Mouse (Mus musculus): ENCODE results near the gene Mrps18b. TPM values are rescaled to one million over a fixed set of nuclear protein-coding genes. Genes with fewer than 3 reads are reported as not detected.

Mrps18b gene
- polyA plus RNA-seq, 1 experiment from 2014 or later: 53.6 TPM

GRCm38 (mm10) chr17:35917143-35917462 is 914 bp upstream of the Mrps18b start:
- Histone ChIP-seq H3K36me3 (peaks cover 21% of the 10 kb centered on the region), H3K4me3 (peak overlapping the region; percentile 78), H3K27me3 (no peaks in the 10 kb centered on the region), H3K4me2 (replicated peaks) (peak overlapping the region; percentile 71), H3K9me3 (no peaks in the 10 kb centered on the region), H3K9ac (replicated peaks) (peak overlapping the region; percentile 99), H3K4me1 (peaks cover 29% of the 10 kb centered on the region), H3K27ac (replicated peaks) (peak overlapping the region; percentile 99)
- ATAC-seq (ENCODE audit: low FRiP score, low read depth): no peak
- WGBS: under 1% methylated on average over 8 of the region's 8 CpGs

- 4% methylated on average over 28 of the region's 28 CpGs for WGBS
- Histone ChIP-seq H3K9ac (replicated peaks) (peak overlapping the region; percentile 63), H3K9me3 (no peaks in the 10 kb centered on the region), H3K4me2 (replicated peaks) (peak overlapping the region; percentile 71), H3K27me3 (no peaks in the 10 kb centered on the region), H3K27ac (replicated peaks) (peak overlapping the region; percentile 99), H3K4me3 (peak overlapping the region; percentile 78), H3K4me1 (peaks cover 22% of the 10 kb centered on the region), H3K36me3 (peaks cover 31% of the 10 kb centered on the region)
- ATAC-seq (ENCODE audit: low FRiP score, low read depth): no peak
Measured at GRCm38 (mm10) chr17:35915538-35916296, 472 bp downstream of the Mrps18b start.

- Histone ChIP-seq H3K9ac (replicated peaks) (no peak overlapping the region), H3K36me3 (peaks cover 31% of the 10 kb centered on the region), H3K4me3 (peak overlapping the region; percentile 78; the same call in 1 of the 2 replicates), H3K4me1 (peaks cover 17% of the 10 kb centered on the region), H3K4me2 (replicated peaks) (peak overlapping the region; percentile 71; the same call in 1 of the 2 replicates), H3K27ac (replicated peaks) (no peak overlapping the region), H3K27me3 (no peaks in the 10 kb centered on the region), H3K9me3 (no peaks in the 10 kb centered on the region)
- no peak for ATAC-seq (ENCODE audit: low FRiP score, low read depth)
- WGBS: 87% methylated on average over 6 of the region's 6 CpGs
Measured at GRCm38 (mm10) chr17:35914975-35915374, 1.2 kb downstream of the Mrps18b start.

GRCm38 (mm10) chr17:35909919-35910369 is 6.2 kb downstream of the Mrps18b start, which contains the start of gene Atat1:
TSS of gene Atat1 (minus strand) at chr17:35910075.
- Histone ChIP-seq H3K4me3 (peak within 1 kb of the TSS; percentile 78), H3K9me3 (no peaks in the 10 kb centered on the region), H3K36me3 (peaks cover 68% of the 10 kb centered on the region), H3K9ac (replicated peaks) (peak within 1 kb of the TSS; percentile 85), H3K4me1 (peaks cover 19% of the 10 kb centered on the region), H3K4me2 (replicated peaks) (peak within 1 kb of the TSS; percentile 78), H3K27ac (replicated peaks) (peak within 1 kb of the TSS; percentile 80), H3K27me3 (no peaks in the 10 kb centered on the region)
- 3% methylated on average over 25 of the region's 25 CpGs for WGBS
- peak; percentile 95 for ATAC-seq (ENCODE audit: low FRiP score, low read depth)

- 24% methylated on average over 20 of the region's 20 CpGs for WGBS
- Histone ChIP-seq H3K4me1 (peaks cover 19% of the 10 kb centered on the region), H3K4me2 (replicated peaks) (peak overlapping the region; percentile 78), H3K36me3 (peaks cover 73% of the 10 kb centered on the region), H3K27me3 (no peaks in the 10 kb centered on the region), H3K27ac (replicated peaks) (peak overlapping the region; percentile 80), H3K4me3 (peak overlapping the region; percentile 78), H3K9ac (replicated peaks) (peak overlapping the region; percentile 85), H3K9me3 (no peaks in the 10 kb centered on the region)
- ATAC-seq (ENCODE audit: low FRiP score, low read depth): no peak; the same call in none of the 2 replicates
Measured at GRCm38 (mm10) chr17:35909186-35909918, 6.8 kb downstream of the Mrps18b start.

GRCm38 (mm10) chr17:35907609-35908008 is 8.6 kb downstream of the Mrps18b start:
- WGBS: 86% methylated on average over 2 of the region's 2 CpGs
- Histone ChIP-seq H3K36me3 (peaks cover 72% of the 10 kb centered on the region), H3K4me3 (no peak overlapping the region), H3K9ac (replicated peaks) (no peak overlapping the region), H3K4me2 (replicated peaks) (0 out of 2 replicates have a peak overlapping the region, but pooled peaks have one; percentile 78), H3K4me1 (peaks cover 19% of the 10 kb centered on the region), H3K27ac (replicated peaks) (no peak overlapping the region), H3K27me3 (no peaks in the 10 kb centered on the region), H3K9me3 (no peaks in the 10 kb centered on the region)
- ATAC-seq (ENCODE audit: low FRiP score, low read depth): no peak

GRCm38 (mm10) chr17:35905587-35905986 is 10.6 kb downstream of the Mrps18b start:
- H3K4me2 ChIP-seq (replicated peaks): no peak overlapping the region
- H3K4me1 ChIP-seq: peaks cover 19% of the 10 kb centered on the region
- H3K27me3 ChIP-seq: no peaks in the 10 kb centered on the region
- H3K9ac ChIP-seq (replicated peaks): no peak overlapping the region
- ATAC-seq (ENCODE audit: low FRiP score, low read depth): no peak
- H3K27ac ChIP-seq (replicated peaks): no peak overlapping the region
- 92% methylated on average over 1 of the region's 1 CpGs for WGBS
- H3K36me3 ChIP-seq: peaks cover 79% of the 10 kb centered on the region
- H3K4me3 ChIP-seq: no peak overlapping the region
- no peaks in the 10 kb centered on the region for H3K9me3 ChIP-seq

- Histone ChIP-seq H3K27me3 (no peaks in the 10 kb centered on the region), H3K9ac (replicated peaks) (no peak overlapping the region), H3K4me1 (peaks cover 12% of the 10 kb centered on the region), H3K9me3 (no peaks in the 10 kb centered on the region), H3K4me2 (replicated peaks) (no peak overlapping the region), H3K4me3 (no peak overlapping the region), H3K27ac (replicated peaks) (no peak overlapping the region), H3K36me3 (peaks cover 95% of the 10 kb centered on the region)
- 93% methylated on average over 4 of the region's 4 CpGs for WGBS
- ATAC-seq (ENCODE audit: low FRiP score, low read depth): no peak
Measured at GRCm38 (mm10) chr17:35903992-35904355, 12.2 kb downstream of the Mrps18b start.

GRCm38 (mm10) chr17:35903343-35903991 is 12.7 kb downstream of the Mrps18b start:
- no peak overlapping the region for H3K9ac ChIP-seq (replicated peaks)
- ATAC-seq (ENCODE audit: low FRiP score, low read depth): no peak
- 91% methylated on average over 9 of the region's 9 CpGs for WGBS
- H3K4me1 ChIP-seq: peaks cover 7% of the 10 kb centered on the region
- no peaks in the 10 kb centered on the region for H3K9me3 ChIP-seq
- H3K4me3 ChIP-seq: no peak overlapping the region
- H3K36me3 ChIP-seq: peaks cover 94% of the 10 kb centered on the region
- no peak overlapping the region for H3K27ac ChIP-seq (replicated peaks)
- H3K27me3 ChIP-seq: no peaks in the 10 kb centered on the region
- H3K4me2 ChIP-seq (replicated peaks): no peak overlapping the region

- Histone ChIP-seq H3K9ac (replicated peaks) (no peak overlapping the region), H3K27ac (replicated peaks) (no peak overlapping the region), H3K36me3 (peaks cover 76% of the 10 kb centered on the region), H3K4me3 (no peak overlapping the region), H3K4me2 (replicated peaks) (no peak overlapping the region), H3K27me3 (no peaks in the 10 kb centered on the region), H3K9me3 (no peaks in the 10 kb centered on the region), H3K4me1 (peaks cover 18% of the 10 kb centered on the region)
- 92% methylated on average over 3 of the region's 3 CpGs for WGBS
- no peak for ATAC-seq (ENCODE audit: low FRiP score, low read depth)
Measured at GRCm38 (mm10) chr17:35900636-35901035, 15.6 kb downstream of the Mrps18b start.

- no peaks in the 10 kb centered on the region for H3K27me3 ChIP-seq
- H3K4me1 ChIP-seq: peaks cover 20% of the 10 kb centered on the region
- H3K36me3 ChIP-seq: peaks cover 63% of the 10 kb centered on the region
- WGBS: 45% methylated on average over 23 of the region's 23 CpGs
- ATAC-seq (ENCODE audit: low FRiP score, low read depth): peak; percentile 55
- H3K27ac ChIP-seq (replicated peaks): peak overlapping the region; percentile 55; the same call in 1 of the 2 replicates
- peak overlapping the region; percentile 82 for H3K4me3 ChIP-seq
- no peaks in the 10 kb centered on the region for H3K9me3 ChIP-seq
- H3K9ac ChIP-seq (replicated peaks): peak overlapping the region; percentile 85
- peak overlapping the region; percentile 96 for H3K4me2 ChIP-seq (replicated peaks)
Measured at GRCm38 (mm10) chr17:35897644-35898573, 18.3 kb downstream of the Mrps18b start.

All from midbrain, embryonic 12.5 days (tissue).